Mouse (Mus musculus): ENCODE measurements around the gene Unc80.
"Not testable (repeated sequence)": the region's sequence is repeated elsewhere in the genome, so short reads cannot be mapped to it uniquely, and the experiment has no call there.

Gene Unc80

DNA sequence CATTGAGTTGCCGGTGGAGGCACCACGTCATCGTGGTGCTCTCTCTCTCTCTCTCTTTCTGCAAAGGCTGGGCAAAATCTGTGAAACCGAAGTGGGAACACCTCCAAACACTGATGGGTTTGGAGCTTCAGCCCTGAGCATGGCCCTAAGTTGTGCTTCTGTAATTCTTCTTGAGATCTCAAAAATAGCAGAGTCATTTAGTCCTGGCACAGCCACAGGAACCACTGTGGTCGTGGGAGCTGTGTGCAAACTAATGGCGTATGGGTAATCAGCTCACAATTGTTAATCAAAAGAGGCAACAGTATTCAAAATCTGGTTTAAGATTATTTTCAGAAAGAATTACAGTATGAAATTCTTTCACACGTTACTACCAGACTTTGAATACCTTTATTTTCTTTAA is 204.6 kb downstream of the Unc80 start:
- no peaks in the 10 kb centered on the region for H3K36me3 ChIP-seq (ENCODE audit: control insufficient read depth, insufficient read depth, low read length, poor library complexity, severe bottlenecking)
- no peaks in the 10 kb centered on the region for H3K27me3 ChIP-seq (ENCODE audit: control insufficient read depth, insufficient read depth, low read length, poor library complexity, severe bottlenecking)
- DNase-seq (ENCODE audit: low read depth, low spot score), result no peak

DNA sequence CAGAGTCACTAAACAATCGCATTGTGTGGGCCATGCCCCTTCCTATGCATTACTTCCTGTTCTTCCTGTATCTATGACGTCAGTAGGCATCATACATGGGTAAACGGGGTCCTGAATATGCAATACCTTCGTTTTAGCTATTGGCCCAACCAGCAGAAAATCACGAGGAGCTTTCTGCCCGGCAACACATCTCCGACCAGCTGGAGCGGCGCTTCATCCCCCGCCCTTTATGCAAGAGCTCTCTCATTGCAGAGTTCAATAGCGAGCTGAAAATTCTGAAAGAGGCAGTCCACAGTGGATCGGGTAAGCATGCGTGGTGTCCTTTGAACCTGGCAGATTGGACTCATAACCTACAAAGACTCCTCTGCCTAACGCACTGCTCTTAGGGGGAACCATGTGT is 209.8 kb downstream of the Unc80 start:
- Histone ChIP-seq H3K36me3 (ENCODE audit: control insufficient read depth, insufficient read depth, low read length, poor library complexity, severe bottlenecking) (no peaks in the 10 kb centered on the region), H3K27me3 (ENCODE audit: control insufficient read depth, insufficient read depth, low read length, poor library complexity, severe bottlenecking) (no peaks in the 10 kb centered on the region)
- DNase-seq (ENCODE audit: low read depth, low spot score), result no peak

DNA sequence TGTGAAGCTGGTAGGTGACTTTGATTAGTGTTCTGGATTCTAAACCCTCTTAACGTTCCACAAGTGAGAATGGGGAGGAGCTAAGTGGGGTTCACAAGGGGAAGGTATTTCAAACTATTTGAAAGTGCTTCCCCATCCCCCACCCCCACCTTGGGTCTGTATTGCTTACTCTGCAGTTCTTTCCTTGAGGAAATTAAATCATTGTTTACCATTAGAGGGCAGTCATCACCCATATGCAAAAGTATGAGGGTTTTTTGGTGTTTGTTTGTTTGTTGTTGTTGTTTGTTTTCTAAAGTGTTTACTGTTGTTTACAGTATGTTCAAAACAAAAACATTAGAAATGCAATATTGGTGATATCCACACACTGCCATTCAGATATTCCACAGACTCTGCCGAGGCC is 210.5 kb downstream of the Unc80 start:
- no peak for DNase-seq (ENCODE audit: low read depth, low spot score)
- Histone ChIP-seq H3K27me3 (ENCODE audit: control insufficient read depth, insufficient read depth, low read length, poor library complexity, severe bottlenecking) (no peaks in the 10 kb centered on the region), H3K36me3 (ENCODE audit: control insufficient read depth, insufficient read depth, low read length, poor library complexity, severe bottlenecking) (no peaks in the 10 kb centered on the region)

DNA sequence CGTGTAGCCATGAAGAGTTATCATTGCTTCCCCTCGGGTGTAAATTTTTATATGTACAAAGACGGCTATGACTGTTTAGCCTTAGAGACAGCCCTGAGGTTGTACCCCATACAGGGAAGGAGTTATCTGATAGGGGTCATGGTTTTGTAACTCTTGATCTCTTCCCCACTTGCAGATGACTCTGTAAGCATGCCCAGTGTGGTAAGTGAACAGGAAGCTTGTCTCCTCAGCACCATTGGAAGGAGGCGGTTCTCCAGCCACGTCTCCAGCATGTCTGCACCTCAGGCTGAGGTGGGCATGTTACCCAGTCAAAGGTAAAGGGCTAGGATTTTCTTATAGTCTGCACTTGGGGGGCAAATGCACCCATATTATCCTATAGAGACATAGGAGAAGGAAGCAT is 214.8 kb downstream of the Unc80 start:
- H3K27me3 ChIP-seq (ENCODE audit: control insufficient read depth, insufficient read depth, low read length, poor library complexity, severe bottlenecking), result no peaks in the 10 kb centered on the region
- no peaks in the 10 kb centered on the region for H3K36me3 ChIP-seq (ENCODE audit: control insufficient read depth, insufficient read depth, low read length, poor library complexity, severe bottlenecking)
- DNase-seq (ENCODE audit: low read depth, low spot score), result no peak

DNA sequence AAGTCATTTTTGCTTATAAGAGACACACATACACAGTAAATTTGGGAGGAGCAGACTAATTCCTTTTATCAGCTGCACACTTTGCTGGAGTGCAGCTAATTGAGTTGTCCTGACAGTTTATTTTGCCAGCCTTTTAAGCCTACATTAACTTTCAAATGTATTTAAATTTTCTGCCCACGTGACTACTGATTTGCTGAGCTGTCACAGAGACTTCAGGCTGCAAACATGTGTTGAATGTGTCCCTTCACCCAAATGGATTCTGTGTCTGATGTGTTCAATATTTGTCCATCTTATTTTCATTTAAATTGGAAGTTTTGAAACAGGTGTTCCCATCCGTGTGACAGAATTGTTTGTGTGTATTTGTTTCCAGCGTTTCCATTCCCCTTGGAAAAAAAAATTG is 223.6 kb downstream of the Unc80 start:
- H3K27me3 ChIP-seq (ENCODE audit: control insufficient read depth, insufficient read depth, low read length, poor library complexity, severe bottlenecking), result no peaks in the 10 kb centered on the region
- DNase-seq (ENCODE audit: low read depth, low spot score), result no peak
- H3K36me3 ChIP-seq (ENCODE audit: control insufficient read depth, insufficient read depth, low read length, poor library complexity, severe bottlenecking), result no peaks in the 10 kb centered on the region

DNA sequence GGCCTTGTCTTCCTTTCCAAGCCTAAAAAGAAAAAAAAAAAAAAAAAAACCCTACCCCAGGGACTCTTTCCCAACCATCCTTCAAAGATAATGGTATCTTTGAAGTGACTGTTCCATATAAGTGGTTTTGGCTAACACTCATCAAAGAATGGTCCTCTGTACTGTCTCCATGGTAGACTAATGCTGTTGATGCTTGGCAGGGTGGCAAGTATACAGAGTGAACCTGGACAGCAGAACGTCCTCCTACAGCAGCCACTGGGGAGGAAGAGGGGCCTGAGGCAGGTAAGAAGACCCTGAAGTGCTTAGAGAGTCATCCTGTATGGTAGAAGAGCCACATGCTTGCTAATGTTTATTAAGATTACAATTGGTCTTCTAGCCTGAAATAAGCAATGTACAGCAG is 224.1 kb downstream of the Unc80 start:
- Histone ChIP-seq H3K27me3 (ENCODE audit: control insufficient read depth, insufficient read depth, low read length, poor library complexity, severe bottlenecking) (no peaks in the 10 kb centered on the region), H3K36me3 (ENCODE audit: control insufficient read depth, insufficient read depth, low read length, poor library complexity, severe bottlenecking) (no peaks in the 10 kb centered on the region)
- no peak for DNase-seq (ENCODE audit: low read depth, low spot score)

DNA sequence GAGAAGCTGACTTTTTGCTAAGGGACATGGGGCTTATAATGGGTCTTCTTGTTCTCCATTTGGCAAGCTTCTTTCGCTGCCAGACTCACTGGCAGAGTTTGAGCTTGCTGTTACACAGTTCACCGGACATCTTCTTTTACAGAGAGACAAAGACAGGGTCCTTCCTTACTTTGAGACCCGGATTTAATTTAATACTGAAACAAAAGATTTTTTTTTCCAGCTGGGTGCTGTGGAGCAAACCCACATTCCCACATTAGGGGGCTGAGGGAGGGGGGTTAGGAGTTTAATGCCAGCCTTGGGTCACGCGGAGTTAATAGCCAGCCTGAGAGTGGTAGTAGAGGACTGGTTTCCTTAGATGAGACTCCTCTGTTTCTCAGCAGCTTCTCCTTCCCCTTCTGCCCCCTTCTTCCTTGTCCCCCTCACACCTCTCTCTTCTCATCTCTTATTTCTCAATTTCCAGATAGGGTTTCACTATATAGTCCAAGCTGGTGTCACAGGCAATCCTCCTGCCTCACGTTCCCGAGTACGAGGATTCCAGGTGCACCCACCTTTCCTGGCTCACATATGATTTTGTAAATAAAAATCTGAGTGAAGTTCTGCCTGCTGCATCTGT is 224.7 kb downstream of the Unc80 start:
- DNase-seq (ENCODE audit: low read depth, low spot score), result no peak

DNA sequence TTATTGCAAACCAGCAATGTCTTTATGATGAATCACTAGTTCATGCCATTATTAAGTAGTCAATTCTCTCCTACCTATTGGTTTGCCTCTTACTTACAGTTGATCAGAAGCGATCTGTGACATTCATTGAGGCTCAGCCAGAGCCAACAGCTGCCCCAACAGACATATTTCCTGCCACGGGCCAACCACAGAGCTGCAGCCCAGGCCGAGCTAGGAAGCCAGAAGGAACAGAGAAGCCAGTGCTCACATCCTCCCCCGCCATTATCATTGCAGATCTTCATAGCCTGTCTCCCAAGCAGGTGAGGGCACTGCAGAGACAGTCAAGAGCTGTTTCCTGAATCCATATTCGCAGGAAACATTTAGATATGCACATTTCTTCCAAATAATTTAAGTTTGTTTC is 226.1 kb downstream of the Unc80 start:
- no peak for DNase-seq (ENCODE audit: low read depth, low spot score)
- Histone ChIP-seq H3K27me3 (ENCODE audit: control insufficient read depth, insufficient read depth, low read length, poor library complexity, severe bottlenecking) (no peaks in the 10 kb centered on the region), H3K36me3 (ENCODE audit: control insufficient read depth, insufficient read depth, low read length, poor library complexity, severe bottlenecking) (no peaks in the 10 kb centered on the region)

More for the DNA sequence above, 224.7 kb downstream of the Unc80 start:
- no peaks in the 10 kb centered on the region for H3K36me3 ChIP-seq (ENCODE audit: control insufficient read depth, insufficient read depth, low read length, poor library complexity, severe bottlenecking)
- H3K27me3 ChIP-seq (ENCODE audit: control insufficient read depth, insufficient read depth, low read length, poor library complexity, severe bottlenecking), result no peaks in the 10 kb centered on the region

DNA sequence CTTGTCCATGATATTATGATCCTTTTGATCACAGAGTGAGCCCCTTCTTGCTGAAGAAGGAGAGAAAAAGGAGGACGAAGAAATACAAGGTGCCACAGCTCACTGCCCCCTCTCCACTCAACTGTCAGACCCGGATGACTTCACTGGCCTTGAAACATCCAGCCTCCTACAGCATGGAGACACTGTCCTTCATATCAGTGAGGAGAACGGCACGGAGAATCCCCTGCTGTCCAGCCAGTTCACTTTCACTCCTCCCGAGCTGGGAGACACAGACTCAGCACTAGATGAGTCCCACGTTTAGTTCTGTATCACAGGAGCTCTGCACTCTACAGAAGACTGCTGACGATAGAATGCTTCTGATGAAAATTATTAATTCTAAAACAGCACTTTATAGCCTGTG is 227.1 kb downstream of the Unc80 start:
- H3K27me3 ChIP-seq (ENCODE audit: control insufficient read depth, insufficient read depth, low read length, poor library complexity, severe bottlenecking), result no peaks in the 10 kb centered on the region
- H3K36me3 ChIP-seq (ENCODE audit: control insufficient read depth, insufficient read depth, low read length, poor library complexity, severe bottlenecking), result no peaks in the 10 kb centered on the region
- no peak for DNase-seq (ENCODE audit: low read depth, low spot score)

DNA sequence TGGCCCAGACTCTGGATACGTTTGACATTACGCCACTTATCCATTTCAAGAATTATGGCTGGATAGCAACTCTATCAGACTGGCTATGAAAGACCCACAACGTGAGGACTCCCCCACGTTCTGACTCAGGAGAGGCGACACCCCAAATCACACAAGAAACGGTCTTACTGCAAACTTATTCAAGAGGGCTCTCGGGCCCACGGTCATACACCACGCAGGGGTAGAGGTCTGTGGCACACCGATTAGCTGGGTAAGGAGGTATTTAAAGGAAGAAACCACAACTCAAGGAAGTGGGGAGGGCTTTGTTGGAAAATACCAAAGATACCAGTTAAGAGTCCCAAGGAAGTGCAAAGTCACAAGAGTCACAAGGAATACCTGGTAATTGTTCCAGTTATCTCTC is 231.5 kb downstream of the Unc80 start:
- H3K27me3 ChIP-seq (ENCODE audit: control insufficient read depth, insufficient read depth, low read length, poor library complexity, severe bottlenecking); DNase-seq (ENCODE audit: low read depth, low spot score); H3K36me3 ChIP-seq (ENCODE audit: control insufficient read depth, insufficient read depth, low read length, poor library complexity, severe bottlenecking): not testable (repeated sequence)

DNA sequence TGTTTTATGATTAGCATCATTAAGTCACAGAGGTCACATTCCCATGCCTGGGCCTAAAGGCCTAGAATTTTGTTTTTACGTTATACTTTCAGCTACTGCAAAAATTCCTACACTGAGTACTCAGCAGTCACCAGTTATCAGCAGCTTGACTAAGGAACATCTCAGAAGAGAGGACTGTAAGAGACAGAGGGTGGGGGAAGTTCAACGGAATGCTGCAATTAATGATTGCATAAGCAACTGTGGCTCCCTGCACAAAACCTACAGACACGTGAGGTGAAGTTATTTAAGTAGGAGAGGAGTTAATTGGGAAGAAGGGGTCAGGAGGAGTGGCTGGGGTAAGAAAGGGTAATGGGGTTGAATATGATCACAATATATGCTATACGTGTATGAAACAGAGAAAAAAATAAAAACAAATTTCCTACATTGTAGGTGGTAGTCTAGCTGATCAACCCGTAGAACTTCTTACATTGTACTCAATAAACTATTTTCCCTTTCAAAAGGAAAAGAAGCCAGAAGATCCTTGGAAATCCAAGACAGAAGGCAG is 232.1 kb downstream of the Unc80 start:
- no peaks in the 10 kb centered on the region; the same call in 1 of the 2 replicates for H3K36me3 ChIP-seq (ENCODE audit: control insufficient read depth, insufficient read depth, low read length, poor library complexity, severe bottlenecking)
- no peak for DNase-seq (ENCODE audit: low read depth, low spot score)

DNA sequence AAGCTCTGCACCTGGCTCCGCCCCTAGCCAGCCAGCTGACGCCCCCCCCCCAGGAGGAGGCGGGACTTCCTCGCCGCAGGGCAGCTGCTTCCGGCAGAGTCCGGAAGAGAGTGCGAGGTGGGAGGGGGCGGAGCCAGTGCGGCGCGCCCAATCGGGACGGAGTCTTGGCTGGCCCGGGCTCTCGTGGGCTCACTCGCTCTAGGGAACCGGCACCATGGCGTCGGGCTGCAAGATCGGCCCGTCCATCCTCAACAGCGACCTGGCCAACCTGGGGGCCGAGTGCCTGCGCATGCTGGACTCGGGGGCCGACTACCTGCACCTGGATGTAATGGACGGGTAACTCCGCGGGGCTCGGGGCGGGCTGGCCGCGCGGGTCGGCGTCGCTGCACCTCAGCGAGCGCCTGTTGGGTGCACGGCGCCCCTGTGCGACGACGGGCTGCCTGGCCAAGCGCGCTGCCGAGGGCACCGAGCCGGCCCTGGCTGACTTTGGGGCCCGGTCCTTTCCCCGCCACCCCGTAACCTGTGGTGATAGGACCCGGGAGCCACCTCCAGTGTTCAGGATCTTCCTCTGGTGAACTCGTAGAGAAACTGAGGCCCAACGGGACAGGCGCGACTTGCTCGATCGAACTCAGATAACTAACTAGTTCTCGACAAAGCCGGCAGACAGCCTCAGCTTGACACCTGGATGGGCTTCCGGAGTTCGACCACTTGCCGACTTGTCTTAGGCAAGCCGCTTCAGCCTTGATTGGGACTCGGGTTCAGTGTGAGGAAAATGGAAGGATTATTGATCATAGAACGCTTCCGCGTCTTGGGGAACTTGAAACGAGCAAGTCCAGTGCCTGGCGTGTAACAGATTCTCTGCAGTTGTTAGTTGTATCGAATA is 232.8 kb downstream of the Unc80 start, which contains the start of gene Rpe:
Gene Rpe (plus strand): TSS at position 139 of the 883 bp plus-strand sequence.
- DNase-seq (ENCODE audit: low read depth, low spot score), result peak; percentile 96
- Histone ChIP-seq H3K36me3 (ENCODE audit: control insufficient read depth, insufficient read depth, low read length, poor library complexity, severe bottlenecking) (no peaks in the 10 kb centered on the region; the same call in 1 of the 2 replicates), H3K27me3 (ENCODE audit: control insufficient read depth, insufficient read depth, low read length, poor library complexity, severe bottlenecking) (no peaks in the 10 kb centered on the region)

More for the DNA sequence above, 232.1 kb downstream of the Unc80 start:
- H3K27me3 ChIP-seq (ENCODE audit: control insufficient read depth, insufficient read depth, low read length, poor library complexity, severe bottlenecking), result no peaks in the 10 kb centered on the region

DNA sequence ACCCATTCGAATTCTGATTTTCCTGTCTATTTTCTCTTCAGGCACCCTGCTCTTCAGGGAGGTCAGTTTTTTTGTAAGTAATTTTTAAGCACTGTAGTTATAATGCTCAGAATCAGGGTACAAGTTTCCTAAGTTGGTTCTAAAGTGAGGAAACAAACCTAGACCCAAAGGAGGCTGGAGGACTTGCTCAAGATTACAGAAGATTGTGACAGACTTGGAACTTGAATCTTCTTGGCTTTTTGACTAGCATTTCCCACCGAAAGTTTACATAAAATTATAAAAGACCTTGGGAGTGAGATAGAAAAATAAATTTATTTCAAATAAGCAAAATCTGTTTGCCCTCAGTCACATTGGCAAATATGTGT is 233.4 kb downstream of the Unc80 start:
- H3K36me3 ChIP-seq (ENCODE audit: control insufficient read depth, insufficient read depth, low read length, poor library complexity, severe bottlenecking), result no peaks in the 10 kb centered on the region; the same call in 1 of the 2 replicates
- DNase-seq (ENCODE audit: low read depth, low spot score), result no peak
- H3K27me3 ChIP-seq (ENCODE audit: control insufficient read depth, insufficient read depth, low read length, poor library complexity, severe bottlenecking), result no peaks in the 10 kb centered on the region

DNA sequence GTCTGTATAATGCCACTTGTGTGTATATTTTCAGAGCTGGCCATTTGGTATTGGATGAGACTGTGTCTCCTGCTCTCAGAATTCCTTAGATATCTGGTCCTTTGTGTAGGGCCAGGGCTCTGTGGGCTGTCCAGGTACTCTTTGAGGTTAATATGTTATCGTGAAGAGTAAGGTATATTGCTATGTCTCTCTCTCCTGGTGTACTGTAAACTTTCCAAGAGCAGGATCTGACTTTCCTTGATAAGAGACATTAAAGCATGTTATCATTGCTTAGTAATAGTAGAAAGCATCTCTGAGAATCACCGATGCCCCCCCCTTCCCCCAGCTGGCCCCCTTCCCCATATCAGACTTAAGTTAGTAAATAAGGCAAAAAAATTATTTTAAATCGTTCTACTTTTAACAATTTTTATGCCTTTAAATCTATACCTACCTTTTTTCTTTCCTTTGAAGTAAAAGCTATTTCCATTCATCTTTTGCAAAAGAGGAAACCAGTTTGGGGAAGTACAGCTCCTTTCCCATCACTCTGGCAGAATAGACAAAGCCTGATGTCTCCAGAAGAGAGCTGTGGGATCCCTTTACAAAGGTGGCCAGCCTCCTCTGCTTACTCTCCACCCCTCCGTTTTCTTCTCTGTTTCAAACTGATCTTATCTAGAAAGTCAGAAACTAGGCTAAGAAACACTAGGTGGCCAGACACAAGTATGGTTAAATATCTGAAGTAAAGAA is 234.6 kb downstream of the Unc80 start:
- H3K36me3 ChIP-seq (ENCODE audit: control insufficient read depth, insufficient read depth, low read length, poor library complexity, severe bottlenecking), result peaks cover 2% of the 10 kb centered on the region
- H3K27me3 ChIP-seq (ENCODE audit: control insufficient read depth, insufficient read depth, low read length, poor library complexity, severe bottlenecking), result no peaks in the 10 kb centered on the region
- no peak for DNase-seq (ENCODE audit: low read depth, low spot score)

DNA sequence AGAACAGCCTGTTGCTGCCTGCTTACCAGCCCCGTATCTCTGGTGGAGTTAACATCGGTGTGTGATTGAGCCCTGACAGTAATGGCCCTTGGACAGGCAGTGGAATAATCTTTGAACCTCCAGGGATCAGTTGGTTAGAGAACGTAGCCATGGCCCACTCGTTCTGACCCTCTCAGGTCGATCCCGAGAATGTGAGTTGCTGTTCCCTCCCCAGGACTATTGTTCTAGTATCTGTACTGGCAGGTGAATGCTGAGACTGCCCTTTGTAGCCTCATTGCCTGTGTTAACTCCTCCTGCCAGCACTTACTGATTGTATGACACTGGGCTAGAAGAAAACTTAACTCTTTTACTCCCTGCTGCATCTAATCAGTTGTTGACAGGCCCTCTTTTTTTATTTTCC is 236.4 kb downstream of the Unc80 start:
- peaks cover 4% of the 10 kb centered on the region for H3K36me3 ChIP-seq (ENCODE audit: control insufficient read depth, insufficient read depth, low read length, poor library complexity, severe bottlenecking)

More for the DNA sequence above, 236.4 kb downstream of the Unc80 start:
- no peak for DNase-seq (ENCODE audit: low read depth, low spot score)
- no peaks in the 10 kb centered on the region for H3K27me3 ChIP-seq (ENCODE audit: control insufficient read depth, insufficient read depth, low read length, poor library complexity, severe bottlenecking)

All from splenic B cell, adult 2 months (primary cell).